Comparison of ENCODE assay signal across 21 mouse cellular contexts in the genomic region with DNA sequence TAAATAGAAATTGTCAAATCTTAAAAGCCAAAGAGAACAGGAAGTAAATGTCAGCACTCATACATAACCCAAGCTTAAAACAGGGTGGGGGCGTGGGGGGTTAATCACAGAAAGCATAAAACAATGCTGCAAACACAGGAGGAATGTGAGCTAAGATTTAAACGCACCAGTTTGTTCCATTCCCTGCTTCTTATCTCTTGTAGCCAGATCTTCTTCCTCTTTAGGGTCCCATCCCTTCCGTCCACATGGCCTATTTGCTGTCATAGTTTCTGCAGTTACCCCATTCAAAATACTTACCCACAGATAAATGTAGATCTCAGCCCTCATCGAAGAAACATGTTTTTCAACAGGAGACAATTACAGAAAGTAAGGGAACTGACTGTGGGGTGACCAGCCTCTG.
A peak's percentile ranks its signal among the peaks of the same experiment; 100 is the strongest.
DNase-seq lines count a peak whose midpoint lies in the region; ATAC-seq and TF ChIP-seq lines count a peak whose summit lies in the region.
"Had no signal": no experiment of that assay in that cellular context is flagged by ENCODE, and none has a peak within 500 bp of the region (broad histone marks: within the 10 kb centered on the region; RNA-seq: fewer than 3 reads in every experiment).

No protein-coding gene starts in this region.

- no peaks in the 10 kb centered on the region for H3K36me3 ChIP-seq in kidney, postnatal 0 days (ENCODE audit: insufficient read depth, low read length)
- H3K36me3 ChIP-seq in liver, embryonic 13.5 days, result no peaks in the 10 kb centered on the region
- no peaks in the 10 kb centered on the region for H3K36me3 ChIP-seq in liver, embryonic 12.5 days
- H3K36me3 ChIP-seq: embryonic facial prominence, embryonic 10.5 days; heart, embryonic 15.5 days; hindbrain, embryonic 15.5 days had no signal

- H3K4me1 ChIP-seq in kidney, postnatal 0 days (replicated peaks; ENCODE audit: insufficient read depth, low read length), result no peaks in the 10 kb centered on the region
- H3K4me1 ChIP-seq in liver, embryonic 13.5 days (replicated peaks), result no peaks in the 10 kb centered on the region
- H3K4me1 ChIP-seq in liver, embryonic 12.5 days, result no peaks in the 10 kb centered on the region
- H3K4me1 ChIP-seq: embryonic facial prominence, embryonic 10.5 days; heart, embryonic 15.5 days; hindbrain, embryonic 15.5 days had no signal

- intact Hi-C loops in heart, postnatal 14 days (cut with DNase I), result no loop called here
- intact Hi-C loops in left cerebral cortex, postnatal 10 days (cut with DNase I), result no loop called here

- no peak for TF ChIP-seq CTCF in kidney, postnatal 0 days (IDR thresholded peaks at IDR 0.05; ENCODE audit: low read depth)

- no peak overlapping the region for H3K4me3 ChIP-seq in kidney, postnatal 0 days (replicated peaks; ENCODE audit: low read depth, low read length)
- no peak overlapping the region for H3K4me3 ChIP-seq in liver, embryonic 13.5 days (replicated peaks)
- no peak overlapping the region for H3K4me3 ChIP-seq in liver, embryonic 12.5 days
- H3K4me3 ChIP-seq: embryonic facial prominence, embryonic 10.5 days; erythroblast, embryonic 14.5 days; heart, adult 2 months; heart, embryonic 15.5 days; hindbrain, embryonic 15.5 days had no signal

- H3K27ac ChIP-seq in kidney, postnatal 0 days, result no peak overlapping the region
- no peak overlapping the region for H3K27ac ChIP-seq in liver, embryonic 13.5 days
- H3K27ac ChIP-seq in liver, embryonic 12.5 days, result no peak overlapping the region
- H3K27ac ChIP-seq: embryonic facial prominence, embryonic 10.5 days; heart, adult 2 months; heart, embryonic 15.5 days; hindbrain, embryonic 15.5 days had no signal

- H3K4me2 ChIP-seq in kidney, postnatal 0 days (ENCODE audit: low read length), result no peak overlapping the region
- H3K4me2 ChIP-seq in liver, embryonic 13.5 days, result no peak overlapping the region
- no peak overlapping the region for H3K4me2 ChIP-seq in liver, embryonic 12.5 days
- H3K4me2 ChIP-seq: heart, embryonic 11.5 days; heart, embryonic 15.5 days; hindbrain, embryonic 15.5 days had no signal

- H3K27me3 ChIP-seq in kidney, postnatal 0 days (ENCODE audit: insufficient read depth, low read length), result no peaks in the 10 kb centered on the region
- no peaks in the 10 kb centered on the region for H3K27me3 ChIP-seq in liver, embryonic 13.5 days
- no peaks in the 10 kb centered on the region for H3K27me3 ChIP-seq in liver, embryonic 12.5 days (replicated peaks)
- H3K27me3 ChIP-seq: heart, embryonic 15.5 days; hindbrain, embryonic 15.5 days had no signal

- no peak for ATAC-seq in kidney, postnatal 0 days (replicated peaks; ENCODE audit: low FRiP score, low read depth)
- peak; percentile 43; the same call in 1 of the 2 replicates for ATAC-seq in liver, embryonic 13.5 days (ENCODE audit: low read depth)
- no peak for ATAC-seq in liver, embryonic 12.5 days
- ATAC-seq in hematopoietic stem cell, adult 5-6 weeks (replicated peaks in 1 of 2; ENCODE audit: insufficient read depth in 1 of 2, low FRiP score in 2 of 2, low TSS enrichment in 1 of 2, low read depth in 1 of 2, poor library complexity in 2 of 2, severe bottlenecking in 2 of 2), result peak; percentile 36 to 65; a peak in 3 of 4 replicates
- ATAC-seq in erythroblast, adult 5-6 weeks (replicated peaks; ENCODE audit: low FRiP score, poor library complexity, severe bottlenecking), result no peak
- ATAC-seq: forebrain, embryonic 16.5 days had no signal

- WGBS in kidney, postnatal 0 days, result 52% methylated on average over 4 of the region's 4 CpGs
- WGBS in liver, embryonic 13.5 days (ENCODE audit: insufficient replicate concordance), result 13% methylated on average over 4 of the region's 4 CpGs
- WGBS in liver, embryonic 12.5 days (ENCODE audit: insufficient replicate concordance), result 14% methylated on average over 4 of the region's 4 CpGs

- H3K9me3 ChIP-seq in kidney, postnatal 0 days (replicated peaks; ENCODE audit: low read length), result no peaks in the 10 kb centered on the region
- H3K9me3 ChIP-seq in liver, embryonic 13.5 days (replicated peaks), result no peaks in the 10 kb centered on the region
- no peaks in the 10 kb centered on the region for H3K9me3 ChIP-seq in liver, embryonic 12.5 days (replicated peaks)
- H3K9me3 ChIP-seq: embryonic facial prominence, embryonic 10.5 days; heart, embryonic 15.5 days; hindbrain, embryonic 15.5 days had no signal

- DNase-seq in kidney, postnatal 0 days (ENCODE audit: low spot score), result peak; percentile 15
- no peak for DNase-seq in kidney, postnatal 36 days
- DNase-seq in liver, embryonic 13.5 days, result no peak
- no peak for DNase-seq in heart, postnatal 14 days
- no peak for DNase-seq in left cerebral cortex, postnatal 10 days (ENCODE audit: extremely low spot score in 1 of 2, low spot score in 2 of 2)
- DNase-seq: adrenal gland, adult 8-10 months; adrenal gland, postnatal 36 days; cerebellum, adult 11-12 months; cerebellum, adult 9-10 months; cerebellum, postnatal 36 days; gastrocnemius, postnatal 10 days; heart, adult 2 months had no signal

- H3K9ac ChIP-seq in kidney, postnatal 0 days (ENCODE audit: low read depth, low read length), result no peak overlapping the region
- no peak overlapping the region for H3K9ac ChIP-seq in liver, embryonic 13.5 days
- no peak overlapping the region for H3K9ac ChIP-seq in liver, embryonic 12.5 days
- H3K9ac ChIP-seq: heart, embryonic 15.5 days; hindbrain, embryonic 15.5 days had no signal

Comparison
In these comparisons a context has a peak if more than half of its experiments do, and no peak if none do; other contexts are left out.
1. ATAC-seq: peak in liver, embryonic 13.5 days (single experiment) and hematopoietic stem cell, adult 5-6 weeks (2 of 2); none in kidney, postnatal 0 days (single experiment), liver, embryonic 12.5 days (single experiment) and erythroblast, adult 5-6 weeks (single experiment).